Mouse (Mus musculus): ENCODE measurements around the gene Adamts2. TPM values are rescaled to one million over a fixed set of nuclear protein-coding genes. Genes with fewer than 3 reads are reported as not detected.
A peak's percentile ranks its signal among the peaks of the same experiment; 100 is the strongest.

Gene Adamts2
- polyA plus RNA-seq, 1 experiment from 2014 or later: 0.69 TPM

DNA sequence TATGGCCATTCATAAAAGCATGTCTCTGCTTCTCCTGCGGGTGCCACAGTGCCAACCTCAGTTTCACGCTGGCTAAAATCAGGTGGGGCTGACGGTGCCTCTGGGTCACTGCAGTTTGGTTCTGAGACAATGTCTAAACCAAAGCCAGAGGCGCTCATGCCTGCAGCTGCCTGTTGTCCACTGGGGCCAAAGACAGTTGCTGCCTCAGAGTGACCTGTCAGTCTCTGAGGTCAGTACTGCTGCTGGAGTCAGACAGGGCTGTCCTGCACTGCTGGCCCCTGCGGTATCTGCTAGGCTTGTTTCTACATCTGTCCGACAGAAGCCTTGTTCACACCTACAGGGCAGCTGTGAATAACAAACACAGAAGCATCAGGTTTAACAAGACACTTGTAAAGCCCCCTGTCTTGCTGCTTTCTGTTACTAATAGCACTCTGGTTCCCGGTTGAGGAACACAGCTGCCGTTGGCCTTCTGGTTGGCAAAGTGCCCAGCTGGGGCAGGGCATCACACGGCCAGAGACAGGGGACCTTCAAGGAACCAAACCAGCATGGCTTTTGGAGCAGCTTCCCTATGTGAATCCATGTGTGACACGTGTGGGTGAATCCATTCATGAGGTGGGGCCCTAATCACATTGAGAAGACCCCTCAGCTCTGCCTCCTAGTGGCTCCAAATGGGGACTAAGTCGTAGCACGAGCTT, 119.1 kb downstream of the Adamts2 start:
- H3K4me3 ChIP-seq (ENCODE audit: low read depth, low read length): no peak overlapping the region
- no peaks in the 10 kb centered on the region for H3K36me3 ChIP-seq (ENCODE audit: control insufficient read depth, insufficient read depth, low read length)
- DNase-seq (ENCODE audit: low spot score): peak; percentile 53
- H3K4me2 ChIP-seq (ENCODE audit: low read length): no peak overlapping the region
- no peak overlapping the region for H3K9ac ChIP-seq (ENCODE audit: low read length)
- ATAC-seq: no peak
- H3K27ac ChIP-seq (ENCODE audit: low read depth, low read length): no peak overlapping the region
- no peaks in the 10 kb centered on the region for H3K4me1 ChIP-seq (ENCODE audit: control insufficient read depth, insufficient read depth, low read length)
- H3K27me3 ChIP-seq (replicated peaks; ENCODE audit: control insufficient read depth, insufficient read depth, low read length): no peaks in the 10 kb centered on the region
- H3K9me3 ChIP-seq (replicated peaks; ENCODE audit: control insufficient read depth, low read length): no peaks in the 10 kb centered on the region
- 55% methylated on average over 12 of the region's 12 CpGs for WGBS

DNA sequence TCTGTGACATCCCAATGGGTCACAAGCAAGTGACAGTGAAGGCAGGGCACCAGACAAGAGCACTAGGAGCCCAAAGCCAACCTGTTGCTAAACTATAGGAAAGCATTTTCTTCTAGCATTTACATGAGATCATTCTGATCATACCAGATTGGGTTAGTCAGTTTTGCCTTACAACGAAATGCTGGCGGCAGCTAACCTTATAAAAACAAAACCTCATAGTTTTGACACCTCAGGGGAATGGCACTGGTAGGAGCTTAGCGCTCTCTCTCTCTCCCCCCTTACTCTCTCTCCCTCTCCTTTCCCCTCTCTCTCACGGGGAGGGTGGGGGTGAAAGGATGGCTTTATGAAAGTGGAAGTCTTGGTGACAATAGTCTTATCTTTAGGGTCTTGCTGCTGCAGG, 123.7 kb downstream of the Adamts2 start:
- no peak overlapping the region for H3K9ac ChIP-seq (ENCODE audit: low read length)
- DNase-seq (ENCODE audit: low spot score): no peak
- no peaks in the 10 kb centered on the region for H3K4me1 ChIP-seq (ENCODE audit: control insufficient read depth, insufficient read depth, low read length)
- no peaks in the 10 kb centered on the region for H3K36me3 ChIP-seq (ENCODE audit: control insufficient read depth, insufficient read depth, low read length)
- WGBS: 88% methylated on average over 4 of the region's 4 CpGs
- H3K9me3 ChIP-seq (replicated peaks; ENCODE audit: control insufficient read depth, low read length): no peaks in the 10 kb centered on the region
- H3K4me2 ChIP-seq (ENCODE audit: low read length): no peak overlapping the region
- no peak overlapping the region for H3K27ac ChIP-seq (ENCODE audit: low read depth, low read length)
- H3K27me3 ChIP-seq (replicated peaks; ENCODE audit: control insufficient read depth, insufficient read depth, low read length): no peaks in the 10 kb centered on the region
- no peak overlapping the region for H3K4me3 ChIP-seq (ENCODE audit: low read depth, low read length)
- ATAC-seq: no peak

DNA sequence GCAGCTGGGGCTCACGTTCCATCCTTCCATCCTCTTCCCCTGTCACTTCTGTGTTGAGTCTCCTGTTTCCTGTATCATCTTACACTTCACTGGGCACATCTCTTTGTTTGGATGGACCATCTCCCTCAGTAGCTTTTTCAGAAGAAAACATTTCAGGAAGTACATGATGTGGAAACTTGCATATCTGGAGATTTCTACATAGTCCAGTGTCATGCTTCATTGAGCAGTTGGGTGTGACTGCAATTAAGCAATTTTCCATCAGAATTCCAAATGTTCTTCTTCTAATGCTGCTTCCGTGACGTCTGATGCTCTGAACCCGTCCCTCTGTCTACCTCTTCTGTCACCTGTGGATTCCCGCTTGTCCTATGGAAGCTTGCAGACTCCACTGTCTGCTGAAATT, 124.2 kb downstream of the Adamts2 start:
- WGBS: 85% methylated on average over 5 of the region's 5 CpGs
- no peaks in the 10 kb centered on the region for H3K36me3 ChIP-seq (ENCODE audit: control insufficient read depth, insufficient read depth, low read length)

DNA sequence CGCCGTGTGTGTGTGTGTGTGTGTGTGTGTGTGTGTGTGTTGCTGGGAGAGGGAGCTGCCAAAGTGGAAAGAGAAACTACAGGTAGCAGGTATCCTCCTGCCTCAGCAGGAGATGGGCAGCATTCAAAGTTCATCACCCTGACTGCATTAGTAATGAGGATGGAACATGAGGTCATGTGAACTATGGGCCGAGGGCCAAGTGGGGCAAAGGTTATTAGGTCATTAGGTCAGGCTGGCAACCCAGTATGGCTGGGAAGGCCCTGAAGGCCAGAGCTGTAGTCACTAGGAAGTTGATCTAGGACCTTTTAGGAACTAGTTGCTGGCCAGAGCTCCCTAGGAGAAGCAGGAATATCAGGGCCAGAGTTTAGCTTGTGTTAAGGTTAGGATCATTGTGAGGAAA, 131.3 kb downstream of the Adamts2 start:
- WGBS: 67% methylated on average over 3 of the region's 3 CpGs
- DNase-seq (ENCODE audit: low spot score) (no peak), ATAC-seq (no peak)
- H3K9ac ChIP-seq (ENCODE audit: low read length): no peak overlapping the region
- no peak overlapping the region for H3K27ac ChIP-seq (ENCODE audit: low read depth, low read length)
- H3K36me3 ChIP-seq (ENCODE audit: control insufficient read depth, insufficient read depth, low read length): no peaks in the 10 kb centered on the region
- no peaks in the 10 kb centered on the region for H3K27me3 ChIP-seq (replicated peaks; ENCODE audit: control insufficient read depth, insufficient read depth, low read length)
- no peak overlapping the region for H3K4me3 ChIP-seq (ENCODE audit: low read depth, low read length)
- no peaks in the 10 kb centered on the region for H3K4me1 ChIP-seq (ENCODE audit: control insufficient read depth, insufficient read depth, low read length)
- no peaks in the 10 kb centered on the region for H3K9me3 ChIP-seq (replicated peaks; ENCODE audit: control insufficient read depth, low read length)
- no peak overlapping the region for H3K4me2 ChIP-seq (ENCODE audit: low read length)

More for the DNA sequence above, 124.2 kb downstream of the Adamts2 start:
- H3K9me3 ChIP-seq (replicated peaks; ENCODE audit: control insufficient read depth, low read length): no peaks in the 10 kb centered on the region
- no peak for DNase-seq (ENCODE audit: low spot score)
- no peak overlapping the region for H3K9ac ChIP-seq (ENCODE audit: low read length)
- H3K27ac ChIP-seq (ENCODE audit: low read depth, low read length): no peak overlapping the region
- no peak overlapping the region for H3K4me3 ChIP-seq (ENCODE audit: low read depth, low read length)
- no peak overlapping the region for H3K4me2 ChIP-seq (ENCODE audit: low read length)
- no peaks in the 10 kb centered on the region for H3K27me3 ChIP-seq (replicated peaks; ENCODE audit: control insufficient read depth, insufficient read depth, low read length)
- no peak for ATAC-seq
- H3K4me1 ChIP-seq (ENCODE audit: control insufficient read depth, insufficient read depth, low read length): no peaks in the 10 kb centered on the region

DNA sequence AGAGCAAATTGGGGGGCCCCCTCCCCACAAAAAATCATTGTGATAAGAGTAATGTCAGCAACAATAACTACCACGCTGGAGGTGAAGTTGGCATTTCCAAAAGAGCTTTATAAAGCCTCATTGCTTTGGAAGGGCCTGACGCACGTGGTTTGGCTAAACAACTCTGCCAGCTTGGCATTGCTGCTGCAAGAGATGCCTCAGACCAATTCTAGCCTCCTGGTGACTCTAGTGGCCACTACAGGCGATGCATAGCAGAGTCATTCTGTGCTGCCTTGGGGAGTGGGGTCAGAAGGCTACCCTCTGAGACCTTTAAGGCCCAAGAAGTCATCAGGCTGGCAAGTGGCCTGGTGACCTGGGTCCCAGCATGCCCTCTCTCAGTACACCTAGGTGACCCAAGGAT, 132.2 kb downstream of the Adamts2 start:
- Histone ChIP-seq H3K9me3 (replicated peaks; ENCODE audit: control insufficient read depth, low read length) (no peaks in the 10 kb centered on the region), H3K27ac (ENCODE audit: low read depth, low read length) (no peak overlapping the region), H3K4me3 (ENCODE audit: low read depth, low read length) (no peak overlapping the region), H3K4me2 (ENCODE audit: low read length) (no peak overlapping the region), H3K9ac (ENCODE audit: low read length) (no peak overlapping the region), H3K4me1 (ENCODE audit: control insufficient read depth, insufficient read depth, low read length) (no peaks in the 10 kb centered on the region), H3K36me3 (ENCODE audit: control insufficient read depth, insufficient read depth, low read length) (no peaks in the 10 kb centered on the region), H3K27me3 (replicated peaks; ENCODE audit: control insufficient read depth, insufficient read depth, low read length) (no peaks in the 10 kb centered on the region)
- 61% methylated on average over 4 of the region's 4 CpGs for WGBS
- DNase-seq (ENCODE audit: low spot score): no peak
- ATAC-seq: no peak

DNA sequence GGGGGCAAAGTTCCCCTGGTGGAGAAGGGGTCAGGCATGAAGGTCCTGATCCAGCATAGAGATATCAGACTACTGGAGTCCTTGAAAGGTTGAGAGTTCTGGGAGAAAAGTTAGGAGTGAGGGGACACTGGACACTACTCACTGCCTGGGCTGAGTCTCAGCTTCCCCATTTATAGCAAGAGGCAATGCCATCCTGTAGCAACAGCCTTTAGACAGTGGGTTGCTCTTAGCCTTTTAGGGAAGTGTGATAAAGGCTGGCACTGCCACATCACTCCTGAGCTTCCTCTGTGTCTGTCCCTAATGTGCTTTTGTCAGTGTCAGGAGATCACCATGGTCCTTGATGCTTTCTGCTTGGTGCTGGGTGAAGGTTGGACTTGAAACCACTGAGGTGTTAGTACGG, 134.7 kb downstream of the Adamts2 start:
- Histone ChIP-seq H3K36me3 (ENCODE audit: control insufficient read depth, insufficient read depth, low read length) (no peaks in the 10 kb centered on the region), H3K9me3 (replicated peaks; ENCODE audit: control insufficient read depth, low read length) (no peaks in the 10 kb centered on the region), H3K27ac (ENCODE audit: low read depth, low read length) (no peak overlapping the region), H3K27me3 (replicated peaks; ENCODE audit: control insufficient read depth, insufficient read depth, low read length) (no peaks in the 10 kb centered on the region), H3K4me3 (ENCODE audit: low read depth, low read length) (no peak overlapping the region), H3K4me2 (ENCODE audit: low read length) (no peak overlapping the region), H3K9ac (ENCODE audit: low read length) (no peak overlapping the region), H3K4me1 (ENCODE audit: control insufficient read depth, insufficient read depth, low read length) (no peaks in the 10 kb centered on the region)
- WGBS: 100% methylated on average over 1 of the region's 1 CpGs
- no peak for ATAC-seq
- DNase-seq (ENCODE audit: low spot score): no peak

DNA sequence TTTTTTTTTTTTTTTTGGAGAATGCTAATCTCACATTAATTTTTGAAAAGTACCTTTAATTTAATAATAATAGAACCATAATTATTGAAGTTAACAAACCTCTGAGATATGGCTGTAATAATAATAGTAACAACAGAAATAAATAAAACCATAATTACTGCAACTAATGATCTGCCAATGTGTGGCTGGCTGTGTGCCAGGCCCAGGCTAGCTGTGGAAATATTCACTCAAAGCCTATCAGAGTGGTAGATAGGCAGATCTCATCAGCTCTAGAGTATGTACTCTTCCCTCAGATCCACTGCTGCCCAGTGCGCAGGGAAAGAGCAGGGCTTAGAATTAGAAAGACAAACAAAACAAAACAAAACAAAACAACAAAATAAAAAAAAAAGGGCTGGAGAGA, 136.6 kb downstream of the Adamts2 start:
- H3K27me3 ChIP-seq (replicated peaks; ENCODE audit: control insufficient read depth, insufficient read depth, low read length): no peaks in the 10 kb centered on the region
- no peak overlapping the region for H3K4me3 ChIP-seq (ENCODE audit: low read depth, low read length)
- no peaks in the 10 kb centered on the region for H3K36me3 ChIP-seq (ENCODE audit: control insufficient read depth, insufficient read depth, low read length)
- no peak overlapping the region for H3K4me2 ChIP-seq (ENCODE audit: low read length)
- no peaks in the 10 kb centered on the region for H3K9me3 ChIP-seq (replicated peaks; ENCODE audit: control insufficient read depth, low read length)
- no peaks in the 10 kb centered on the region for H3K4me1 ChIP-seq (ENCODE audit: control insufficient read depth, insufficient read depth, low read length)
- DNase-seq (ENCODE audit: low spot score): peak; percentile 28
- H3K27ac ChIP-seq (ENCODE audit: low read depth, low read length): no peak overlapping the region
- H3K9ac ChIP-seq (ENCODE audit: low read length): no peak overlapping the region
- no peak for ATAC-seq
- 87% methylated on average over 1 of the region's 1 CpGs for WGBS

DNA sequence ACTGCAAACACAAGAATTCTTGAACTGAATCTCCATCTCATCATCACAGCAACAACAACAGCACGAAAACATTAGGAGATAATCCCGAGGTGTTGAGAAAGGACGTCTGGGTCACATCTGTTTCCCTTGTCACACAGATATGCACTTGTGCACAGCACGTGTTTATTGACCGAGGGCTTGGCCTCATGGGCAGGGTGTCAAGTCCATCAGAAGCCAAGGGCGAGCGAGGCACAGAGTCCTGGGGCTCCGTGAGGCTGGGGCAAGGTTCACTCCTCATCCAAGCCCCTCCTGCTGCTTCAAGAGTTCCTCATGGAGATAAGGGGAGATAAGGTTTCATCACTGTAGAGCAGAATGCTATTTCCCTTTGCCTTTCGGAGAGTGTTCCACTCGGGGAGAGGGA, 137.6 kb downstream of the Adamts2 start:
- no peak overlapping the region for H3K27ac ChIP-seq (ENCODE audit: low read depth, low read length)
- no peaks in the 10 kb centered on the region for H3K9me3 ChIP-seq (replicated peaks; ENCODE audit: control insufficient read depth, low read length)
- WGBS: 80% methylated on average over 10 of the region's 10 CpGs
- H3K36me3 ChIP-seq (ENCODE audit: control insufficient read depth, insufficient read depth, low read length): no peaks in the 10 kb centered on the region
- no peak overlapping the region for H3K4me2 ChIP-seq (ENCODE audit: low read length)
- no peak for ATAC-seq
- no peak for DNase-seq (ENCODE audit: low spot score)
- no peaks in the 10 kb centered on the region for H3K27me3 ChIP-seq (replicated peaks; ENCODE audit: control insufficient read depth, insufficient read depth, low read length)
- no peak overlapping the region for H3K9ac ChIP-seq (ENCODE audit: low read length)
- no peak overlapping the region for H3K4me3 ChIP-seq (ENCODE audit: low read depth, low read length)
- no peaks in the 10 kb centered on the region for H3K4me1 ChIP-seq (ENCODE audit: control insufficient read depth, insufficient read depth, low read length)

DNA sequence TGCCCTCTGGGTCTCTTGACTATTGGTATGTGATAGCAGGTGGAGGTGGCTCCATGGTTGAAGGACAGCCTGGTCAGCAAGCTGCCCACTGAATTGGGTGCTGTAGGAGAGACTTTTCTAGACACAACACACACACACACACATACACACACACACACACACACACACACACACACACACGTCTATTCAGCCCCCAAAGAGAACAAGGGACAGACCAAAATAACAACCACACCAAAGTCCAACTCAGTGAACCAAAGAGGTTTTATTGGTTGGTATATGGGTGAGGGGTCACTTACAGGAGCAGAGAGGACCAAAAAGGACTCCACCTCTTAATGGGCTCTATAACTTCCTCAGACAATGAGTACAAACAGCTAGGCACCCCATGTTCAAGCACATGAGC, 140.3 kb downstream of the Adamts2 start:
- no peak for ATAC-seq
- H3K9me3 ChIP-seq (replicated peaks; ENCODE audit: control insufficient read depth, low read length): no peaks in the 10 kb centered on the region
- no peak overlapping the region for H3K27ac ChIP-seq (ENCODE audit: low read depth, low read length)
- H3K36me3 ChIP-seq (ENCODE audit: control insufficient read depth, insufficient read depth, low read length): no peaks in the 10 kb centered on the region
- no peak overlapping the region for H3K9ac ChIP-seq (ENCODE audit: low read length)
- 77% methylated on average over 1 of the region's 1 CpGs for WGBS
- no peak overlapping the region for H3K4me3 ChIP-seq (ENCODE audit: low read depth, low read length)
- no peaks in the 10 kb centered on the region for H3K27me3 ChIP-seq (replicated peaks; ENCODE audit: control insufficient read depth, insufficient read depth, low read length)
- no peak for DNase-seq (ENCODE audit: low spot score)
- no peaks in the 10 kb centered on the region for H3K4me1 ChIP-seq (ENCODE audit: control insufficient read depth, insufficient read depth, low read length)
- H3K4me2 ChIP-seq (ENCODE audit: low read length): no peak overlapping the region
